Mouse (Mus musculus): ENCODE measurements at regions not wholly inside any gene's neighbourhood (a gene's known extent, or its start where the extent isn't known, plus 50 kb on each side); places are given as distances from the start of the nearest gene placed in this dataset.

DNA sequence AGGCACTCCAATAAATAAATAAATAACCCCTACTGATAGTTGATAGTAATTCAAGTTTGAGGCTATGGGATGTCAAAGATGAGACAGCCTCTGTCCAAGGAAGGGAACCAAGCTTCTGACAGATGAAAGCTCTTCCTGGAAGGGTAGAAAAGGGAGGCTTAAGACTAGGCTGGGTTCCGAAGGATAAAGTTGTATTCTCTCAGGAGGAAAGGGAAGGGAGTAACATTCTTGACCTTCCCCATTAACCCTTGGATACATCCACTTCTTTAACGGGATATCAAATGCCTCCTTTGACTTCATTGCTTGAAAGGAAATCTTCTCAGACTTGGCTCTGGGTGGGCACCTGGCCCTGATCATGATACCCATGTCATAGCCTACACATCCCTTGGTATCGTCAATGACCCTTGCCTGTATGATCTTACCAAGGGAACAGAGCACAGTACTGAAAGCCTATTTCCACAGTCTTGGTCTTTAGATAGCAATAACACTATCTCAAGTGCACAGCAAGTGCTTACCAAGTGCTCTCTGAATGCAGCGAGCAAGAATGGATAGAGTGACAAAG lies 607.4 kb upstream of the Cdh5 start:
- 91% methylated on average over 4 of the region's 4 CpGs for WGBS
- no peak for ATAC-seq (ENCODE audit: low FRiP score, low read depth)

DNA sequence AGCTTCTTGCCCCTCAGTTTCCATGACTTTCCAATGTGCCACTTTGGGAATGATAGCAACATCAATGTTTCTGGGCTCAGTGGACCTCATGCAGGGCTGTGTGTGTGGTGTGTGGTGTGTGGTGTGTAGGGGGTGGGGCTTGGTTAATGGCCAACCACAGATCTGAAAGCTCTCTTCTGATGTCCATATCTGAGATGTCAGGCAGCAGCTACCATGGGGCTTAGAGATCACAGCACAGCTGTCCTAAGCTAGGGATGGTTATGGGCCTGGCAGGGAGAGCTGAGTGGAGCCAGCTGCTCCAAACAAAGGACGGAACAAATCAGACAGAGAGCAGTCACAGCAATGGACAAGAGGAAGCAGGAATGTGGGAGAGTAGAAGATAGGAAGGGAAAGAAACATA lies 606.8 kb upstream of the Cdh5 start:
- Histone ChIP-seq H3K27me3 (no peaks in the 10 kb centered on the region), H3K27ac (replicated peaks) (no peak overlapping the region), H3K4me1 (no peaks in the 10 kb centered on the region), H3K9me3 (no peaks in the 10 kb centered on the region), H3K4me3 (no peak overlapping the region), H3K4me2 (replicated peaks) (no peak overlapping the region), H3K36me3 (no peaks in the 10 kb centered on the region), H3K9ac (replicated peaks) (no peak overlapping the region)
- no peak for ATAC-seq (ENCODE audit: low FRiP score, low read depth)
- 71% methylated on average over 1 of the region's 1 CpGs for WGBS

More for the DNA sequence above, 607.4 kb upstream of the Cdh5 start:
- Histone ChIP-seq H3K4me3 (no peak overlapping the region), H3K36me3 (no peaks in the 10 kb centered on the region), H3K9ac (replicated peaks) (no peak overlapping the region), H3K9me3 (no peaks in the 10 kb centered on the region), H3K27ac (replicated peaks) (no peak overlapping the region), H3K27me3 (0 out of 2 replicates have a peak, but pooled peaks cover 3% of the 10 kb centered on the region), H3K4me2 (replicated peaks) (no peak overlapping the region), H3K4me1 (no peaks in the 10 kb centered on the region)

- Histone ChIP-seq H3K27ac (replicated peaks) (no peak overlapping the region), H3K4me3 (no peak overlapping the region), H3K36me3 (no peaks in the 10 kb centered on the region), H3K9me3 (no peaks in the 10 kb centered on the region), H3K4me1 (peaks cover 6% of the 10 kb centered on the region; the same call in 1 of the 2 replicates), H3K27me3 (no peaks in the 10 kb centered on the region), H3K9ac (replicated peaks) (no peak overlapping the region), H3K4me2 (replicated peaks) (no peak overlapping the region)
- no peak for ATAC-seq (ENCODE audit: low FRiP score, low read depth)
- WGBS: 76% methylated on average over 2 of the region's 2 CpGs
Observed at GRCm38 (mm10) chr8:103501328-103501727, 600.1 kb upstream of the Cdh5 start.

- no peaks in the 10 kb centered on the region for H3K27me3 ChIP-seq
- H3K4me3 ChIP-seq: no peak overlapping the region
- H3K9me3 ChIP-seq: peaks cover 2% of the 10 kb centered on the region; the same call in 1 of the 2 replicates
- no peak overlapping the region for H3K4me2 ChIP-seq (replicated peaks)
- H3K4me1 ChIP-seq: peaks cover 6% of the 10 kb centered on the region; the same call in 1 of the 2 replicates
- WGBS: 73% methylated on average over 9 of the region's 9 CpGs
- ATAC-seq (ENCODE audit: low FRiP score, low read depth): no peak
- no peak overlapping the region for H3K27ac ChIP-seq (replicated peaks)
- H3K9ac ChIP-seq (replicated peaks): no peak overlapping the region
- H3K36me3 ChIP-seq: no peaks in the 10 kb centered on the region
Observed at GRCm38 (mm10) chr8:103502991-103503767, 598.2 kb upstream of the Cdh5 start.

- Histone ChIP-seq H3K27ac (replicated peaks) (no peak overlapping the region), H3K4me1 (peaks cover 6% of the 10 kb centered on the region; the same call in 1 of the 2 replicates), H3K36me3 (no peaks in the 10 kb centered on the region), H3K9ac (replicated peaks) (no peak overlapping the region), H3K9me3 (peaks cover 2% of the 10 kb centered on the region; the same call in 1 of the 2 replicates), H3K4me3 (no peak overlapping the region), H3K27me3 (no peaks in the 10 kb centered on the region), H3K4me2 (replicated peaks) (no peak overlapping the region)
- no peak for ATAC-seq (ENCODE audit: low FRiP score, low read depth)
- WGBS: 70% methylated on average over 6 of the region's 6 CpGs
Observed at GRCm38 (mm10) chr8:103506334-103506733, 595.1 kb upstream of the Cdh5 start.

DNA sequence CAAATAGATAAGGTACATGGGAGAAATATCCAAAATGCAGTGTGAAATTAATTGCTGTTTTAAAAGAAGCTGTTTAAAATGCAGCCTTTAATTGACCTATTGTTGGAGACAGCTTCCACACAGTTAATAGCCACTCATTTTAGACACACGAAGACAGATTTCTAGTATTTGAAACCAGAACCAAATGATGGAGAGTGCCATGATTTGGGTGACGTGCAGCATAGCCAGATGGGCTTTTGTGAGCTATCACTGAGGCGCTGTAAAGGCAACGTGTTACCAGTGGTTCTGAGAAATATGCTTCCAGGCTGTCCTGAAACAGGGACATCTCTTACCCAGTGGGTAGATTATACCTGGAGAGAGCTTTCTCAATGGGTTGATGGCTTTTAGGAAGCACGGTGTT lies 594.4 kb upstream of the Cdh5 start:
- 85% methylated on average over 5 of the region's 5 CpGs for WGBS
- ATAC-seq (ENCODE audit: low FRiP score, low read depth): no peak
- Histone ChIP-seq H3K36me3 (no peaks in the 10 kb centered on the region), H3K9me3 (peaks cover 2% of the 10 kb centered on the region; the same call in 1 of the 2 replicates), H3K9ac (replicated peaks) (no peak overlapping the region), H3K4me2 (replicated peaks) (no peak overlapping the region), H3K27me3 (no peaks in the 10 kb centered on the region), H3K4me3 (no peak overlapping the region), H3K27ac (replicated peaks) (no peak overlapping the region), H3K4me1 (peaks cover 6% of the 10 kb centered on the region; the same call in 1 of the 2 replicates)

DNA sequence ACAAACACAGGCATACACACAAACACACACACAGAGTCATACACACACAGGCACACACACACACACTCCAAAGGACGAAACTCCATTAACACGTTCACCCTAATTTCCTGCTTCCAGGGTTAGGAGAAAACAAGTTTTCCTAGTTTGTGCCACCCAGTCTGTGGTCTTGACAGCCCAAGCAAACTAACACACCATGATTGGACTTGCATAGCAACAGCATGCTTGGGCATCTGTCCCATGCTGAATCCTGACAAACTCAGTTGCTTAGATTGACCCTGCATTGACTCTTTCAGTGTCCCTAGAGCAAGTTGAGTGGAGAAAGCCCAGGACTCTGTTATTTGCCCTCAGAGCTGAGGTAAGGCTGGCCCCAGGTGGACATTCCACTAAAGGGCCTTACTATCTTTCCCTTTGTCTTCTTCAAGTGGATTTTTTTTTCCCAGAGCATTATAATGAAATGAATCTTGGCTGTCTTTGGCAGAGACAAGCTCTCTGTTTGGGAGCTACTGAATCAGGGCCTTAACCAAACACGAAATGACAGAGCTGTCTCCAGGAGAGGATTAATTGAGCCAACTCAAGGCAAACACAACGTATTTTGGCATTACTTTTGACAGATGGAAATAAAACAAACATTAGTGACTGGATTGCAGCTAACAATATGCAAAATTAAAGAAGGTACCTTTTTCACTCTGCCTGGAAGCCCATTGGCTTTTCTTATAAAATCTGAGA lies 581.1 kb upstream of the Cdh5 start:
- no peak overlapping the region for H3K9ac ChIP-seq (replicated peaks)
- no peaks in the 10 kb centered on the region for H3K27me3 ChIP-seq
- H3K9me3 ChIP-seq: no peaks in the 10 kb centered on the region
- H3K4me1 ChIP-seq: no peaks in the 10 kb centered on the region
- WGBS: 77% methylated on average over 4 of the region's 4 CpGs
- no peaks in the 10 kb centered on the region for H3K36me3 ChIP-seq
- H3K4me2 ChIP-seq (replicated peaks): no peak overlapping the region
- no peak overlapping the region for H3K4me3 ChIP-seq
- no peak for ATAC-seq (ENCODE audit: low FRiP score, low read depth)
- H3K27ac ChIP-seq (replicated peaks): no peak overlapping the region

DNA sequence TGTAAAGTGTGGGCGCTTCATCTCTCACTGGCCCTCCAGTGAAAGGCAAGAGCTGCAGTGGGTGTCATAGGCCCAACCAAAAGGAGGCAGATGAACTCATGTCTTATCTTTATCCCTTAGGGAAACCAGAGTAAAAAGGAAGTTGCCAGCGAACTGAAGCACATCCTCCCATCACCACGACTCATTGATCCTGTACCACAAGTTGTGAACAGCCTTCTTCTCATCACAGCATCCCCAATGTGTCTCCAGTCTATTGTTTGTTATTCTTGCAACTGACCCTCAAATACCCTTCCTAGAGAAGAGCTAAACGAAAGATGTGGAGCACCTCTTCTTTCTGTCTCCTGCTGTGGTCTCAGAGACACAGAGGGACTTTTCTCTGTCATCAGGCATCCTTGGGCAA lies 570.5 kb upstream of the Cdh5 start:
- Histone ChIP-seq H3K9me3 (no peaks in the 10 kb centered on the region), H3K4me3 (no peak overlapping the region), H3K27me3 (no peaks in the 10 kb centered on the region), H3K27ac (replicated peaks) (no peak overlapping the region), H3K9ac (replicated peaks) (no peak overlapping the region), H3K4me1 (no peaks in the 10 kb centered on the region), H3K4me2 (replicated peaks) (no peak overlapping the region), H3K36me3 (no peaks in the 10 kb centered on the region)
- 77% methylated on average over 4 of the region's 4 CpGs for WGBS
- ATAC-seq (ENCODE audit: low FRiP score, low read depth): no peak

DNA sequence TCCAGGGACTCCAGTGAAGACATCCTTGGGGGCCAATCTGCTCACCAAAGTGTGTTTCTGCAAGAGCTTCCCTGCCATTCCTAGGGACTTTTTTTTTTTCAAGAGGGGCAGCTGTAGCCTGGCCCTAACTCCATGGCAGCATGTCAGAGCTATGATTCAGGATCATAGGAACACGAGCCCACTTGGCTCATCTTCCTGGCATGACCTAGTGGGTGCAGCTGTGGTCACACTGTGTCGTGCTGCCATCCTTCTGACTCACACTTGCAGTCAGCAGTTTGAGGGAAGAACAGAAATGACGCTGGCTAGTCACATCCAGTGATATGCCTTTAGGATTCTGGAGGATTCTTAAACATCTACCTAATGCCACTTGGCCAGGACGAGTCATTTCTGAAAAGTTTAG lies 566.5 kb upstream of the Cdh5 start:
- no peaks in the 10 kb centered on the region for H3K4me1 ChIP-seq
- no peak overlapping the region for H3K4me3 ChIP-seq
- no peak overlapping the region for H3K27ac ChIP-seq (replicated peaks)
- no peak overlapping the region for H3K4me2 ChIP-seq (replicated peaks)
- no peaks in the 10 kb centered on the region for H3K36me3 ChIP-seq
- no peak for ATAC-seq (ENCODE audit: low FRiP score, low read depth)
- H3K9me3 ChIP-seq: no peaks in the 10 kb centered on the region
- H3K27me3 ChIP-seq: no peaks in the 10 kb centered on the region
- WGBS: 92% methylated on average over 4 of the region's 4 CpGs
- H3K9ac ChIP-seq (replicated peaks): no peak overlapping the region

DNA sequence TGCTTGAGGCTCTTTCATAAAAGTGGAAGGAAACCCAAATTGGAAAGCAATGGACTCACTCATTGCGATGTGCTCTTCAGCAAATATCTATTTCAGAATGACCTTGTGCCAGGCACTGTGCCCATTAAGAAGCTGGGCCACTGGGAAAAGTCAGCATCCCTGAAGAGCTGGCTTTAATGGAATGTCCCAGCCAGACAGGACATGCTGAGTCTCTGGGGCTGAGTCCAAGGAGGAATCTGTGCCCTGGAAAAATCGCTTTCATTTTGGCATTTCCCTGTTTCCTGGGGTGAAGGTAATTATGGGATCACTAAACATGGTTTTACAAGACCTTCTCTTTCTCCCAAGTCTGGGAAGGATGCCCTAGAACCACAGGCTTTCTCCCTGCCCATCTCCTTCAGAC lies 564.6 kb upstream of the Cdh5 start:
- Histone ChIP-seq H3K36me3 (no peaks in the 10 kb centered on the region), H3K27ac (replicated peaks) (no peak overlapping the region), H3K27me3 (no peaks in the 10 kb centered on the region), H3K4me2 (replicated peaks) (no peak overlapping the region), H3K4me1 (no peaks in the 10 kb centered on the region), H3K9me3 (no peaks in the 10 kb centered on the region), H3K4me3 (no peak overlapping the region), H3K9ac (replicated peaks) (no peak overlapping the region)
- ATAC-seq (ENCODE audit: low FRiP score, low read depth): no peak
- 74% methylated on average over 2 of the region's 2 CpGs for WGBS

DNA sequence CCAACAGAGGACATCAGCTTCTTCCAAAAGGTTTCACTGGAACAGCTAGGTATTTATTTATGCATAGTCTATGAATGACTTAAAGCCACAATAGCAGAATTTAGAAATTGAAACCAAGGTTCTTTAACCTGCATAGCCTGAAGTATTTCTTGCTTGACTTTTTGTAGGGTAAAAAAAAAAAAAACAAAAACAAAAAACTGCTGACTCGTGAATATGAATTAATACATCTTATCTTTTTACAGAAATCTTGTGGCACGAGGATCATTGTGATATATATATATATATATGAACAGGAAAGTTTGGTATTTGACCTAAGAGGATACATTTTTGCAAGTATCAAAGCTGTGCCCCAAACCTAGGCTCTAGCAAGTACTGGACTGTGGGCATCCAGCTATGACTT lies 559.5 kb upstream of the Cdh5 start:
- Histone ChIP-seq H3K27me3 (no peaks in the 10 kb centered on the region), H3K4me2 (replicated peaks) (no peak overlapping the region), H3K9me3 (no peaks in the 10 kb centered on the region), H3K4me3 (no peak overlapping the region), H3K36me3 (no peaks in the 10 kb centered on the region), H3K9ac (replicated peaks) (no peak overlapping the region), H3K4me1 (no peaks in the 10 kb centered on the region), H3K27ac (replicated peaks) (no peak overlapping the region)
- WGBS: 81% methylated on average over 2 of the region's 2 CpGs
- no peak for ATAC-seq (ENCODE audit: low FRiP score, low read depth)

GRCm38 (mm10) chr8:103551916-103552535 lies 549.4 kb upstream of the Cdh5 start:
- H3K36me3 ChIP-seq: no peaks in the 10 kb centered on the region
- H3K9me3 ChIP-seq: no peaks in the 10 kb centered on the region
- no peak overlapping the region for H3K4me3 ChIP-seq
- 94% methylated on average over 8 of the region's 8 CpGs for WGBS
- no peak overlapping the region for H3K9ac ChIP-seq (replicated peaks)
- H3K4me1 ChIP-seq: no peaks in the 10 kb centered on the region
- H3K27ac ChIP-seq (replicated peaks): no peak overlapping the region
- ATAC-seq (ENCODE audit: low FRiP score, low read depth): no peak
- no peak overlapping the region for H3K4me2 ChIP-seq (replicated peaks)
- H3K27me3 ChIP-seq: 0 out of 2 replicates have a peak, but pooled peaks cover 3% of the 10 kb centered on the region
